Mouse (Mus musculus): ENCODE measurements at regions not wholly inside any gene's neighbourhood (a gene's known extent, or its start where the extent isn't known, plus 50 kb on each side); places are given as distances from the start of the nearest gene placed in this dataset.

DNA sequence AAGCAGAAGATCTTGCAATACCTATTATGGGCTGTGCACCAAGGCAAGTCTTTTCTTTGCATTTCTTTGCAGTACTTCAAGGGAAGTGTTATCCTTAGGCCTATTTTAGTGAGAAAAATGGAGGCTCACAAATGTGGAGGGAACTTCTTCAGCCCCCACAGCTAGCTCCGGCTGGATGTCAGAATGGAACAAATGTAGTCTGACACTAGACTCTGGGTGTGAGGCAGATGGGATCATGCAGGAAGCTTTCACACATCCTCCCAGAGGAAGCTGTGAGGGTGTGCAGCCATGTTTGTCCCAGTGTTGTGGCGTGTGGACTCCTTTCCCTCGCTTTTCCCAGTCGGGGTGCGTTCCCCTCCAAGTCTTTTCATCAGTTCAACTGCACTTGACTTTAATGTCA, 268.0 kb downstream of the Gm11011 start:
- no peak for ATAC-seq (ENCODE audit: insufficient read depth, low FRiP score)
- Histone ChIP-seq H3K27me3 (ENCODE audit: control insufficient read depth, insufficient read depth, low read length) (no peaks in the 10 kb centered on the region), H3K4me3 (replicated peaks; ENCODE audit: low read length) (no peak overlapping the region), H3K4me1 (ENCODE audit: control insufficient read depth, insufficient read depth, low read length) (no peaks in the 10 kb centered on the region), H3K4me2 (ENCODE audit: low read depth, low read length) (no peak overlapping the region), H3K9ac (ENCODE audit: low read length) (no peak overlapping the region), H3K9me3 (replicated peaks; ENCODE audit: control insufficient read depth, low read length) (no peaks in the 10 kb centered on the region), H3K36me3 (ENCODE audit: control insufficient read depth, insufficient read depth, low read length) (no peaks in the 10 kb centered on the region), H3K27ac (ENCODE audit: low read length) (no peak overlapping the region)
- 81% methylated on average over 5 of the region's 5 CpGs for WGBS

DNA sequence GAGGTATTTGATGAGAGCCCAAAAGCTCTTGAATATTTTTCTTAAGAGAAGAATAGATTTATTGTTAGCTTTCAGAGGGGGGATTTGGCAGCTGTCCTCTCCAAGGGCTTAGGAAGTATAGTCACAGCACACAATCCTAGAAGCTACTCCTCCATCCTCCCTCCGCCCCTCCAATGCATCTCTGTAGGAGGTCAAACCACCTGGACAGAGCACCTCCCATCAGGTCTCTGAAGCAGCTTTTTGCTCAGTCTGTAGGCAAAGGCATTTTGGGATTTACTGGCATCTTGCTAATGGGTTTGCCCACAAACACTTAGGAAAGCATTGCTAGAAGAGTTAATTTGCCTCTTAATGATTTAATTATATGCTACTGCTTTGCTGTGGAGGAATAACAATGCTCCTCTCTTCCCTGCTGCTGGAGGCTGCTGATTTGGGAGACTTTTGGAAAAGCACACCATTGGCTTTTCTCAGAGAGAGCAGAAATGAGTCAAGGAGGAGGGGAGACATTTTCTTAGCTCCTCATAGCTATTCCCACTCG, 273.1 kb downstream of the Gm11011 start:
- Histone ChIP-seq H3K9ac (ENCODE audit: low read length) (no peak overlapping the region), H3K36me3 (ENCODE audit: control insufficient read depth, insufficient read depth, low read length) (no peaks in the 10 kb centered on the region), H3K4me1 (ENCODE audit: control insufficient read depth, insufficient read depth, low read length) (no peaks in the 10 kb centered on the region), H3K9me3 (replicated peaks; ENCODE audit: control insufficient read depth, low read length) (no peaks in the 10 kb centered on the region), H3K27ac (ENCODE audit: low read length) (no peak overlapping the region), H3K27me3 (ENCODE audit: control insufficient read depth, insufficient read depth, low read length) (no peaks in the 10 kb centered on the region), H3K4me3 (replicated peaks; ENCODE audit: low read length) (no peak overlapping the region), H3K4me2 (ENCODE audit: low read depth, low read length) (no peak overlapping the region)
- 39% methylated on average over 2 of the region's 2 CpGs for WGBS
- ATAC-seq (ENCODE audit: insufficient read depth, low FRiP score), result no peak

DNA sequence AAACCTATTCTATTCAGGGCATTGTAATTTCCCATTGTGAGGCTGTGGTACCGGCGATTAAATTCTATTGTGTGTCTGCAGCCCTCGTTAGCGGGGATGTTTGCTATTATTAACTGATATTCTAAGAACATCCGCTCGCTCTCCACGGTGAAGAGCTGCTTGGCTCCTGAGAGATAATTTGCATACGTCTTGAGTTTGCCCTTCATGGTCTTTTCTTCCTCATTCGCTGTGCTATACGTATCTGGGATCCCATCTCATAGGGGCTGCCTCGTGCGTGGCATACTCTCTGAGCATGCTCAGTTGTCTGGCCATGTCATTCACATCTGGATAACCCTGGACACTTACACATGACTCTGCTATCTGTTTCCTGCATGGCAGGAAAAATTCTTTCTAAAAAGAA, 275.7 kb downstream of the Gm11011 start:
- no peak overlapping the region for H3K4me3 ChIP-seq (replicated peaks; ENCODE audit: low read length)
- no peaks in the 10 kb centered on the region for H3K9me3 ChIP-seq (replicated peaks; ENCODE audit: control insufficient read depth, low read length)
- H3K27ac ChIP-seq (ENCODE audit: low read length), result no peak overlapping the region
- H3K9ac ChIP-seq (ENCODE audit: low read length), result no peak overlapping the region
- no peaks in the 10 kb centered on the region for H3K4me1 ChIP-seq (ENCODE audit: control insufficient read depth, insufficient read depth, low read length)
- no peaks in the 10 kb centered on the region for H3K36me3 ChIP-seq (ENCODE audit: control insufficient read depth, insufficient read depth, low read length)
- WGBS, result 70% methylated on average over 12 of the region's 12 CpGs
- H3K27me3 ChIP-seq (ENCODE audit: control insufficient read depth, insufficient read depth, low read length), result no peaks in the 10 kb centered on the region
- H3K4me2 ChIP-seq (ENCODE audit: low read depth, low read length), result no peak overlapping the region
- ATAC-seq (ENCODE audit: insufficient read depth, low FRiP score), result no peak

GRCm38 (mm10) chr2:169311356-169311755, 276.2 kb downstream of the Gm11011 start:
- WGBS, result 61% methylated on average over 4 of the region's 4 CpGs
- Histone ChIP-seq H3K27ac (ENCODE audit: low read length) (no peak overlapping the region), H3K9ac (ENCODE audit: low read length) (no peak overlapping the region), H3K4me3 (replicated peaks; ENCODE audit: low read length) (no peak overlapping the region), H3K36me3 (ENCODE audit: control insufficient read depth, insufficient read depth, low read length) (no peaks in the 10 kb centered on the region), H3K4me1 (ENCODE audit: control insufficient read depth, insufficient read depth, low read length) (no peaks in the 10 kb centered on the region), H3K9me3 (replicated peaks; ENCODE audit: control insufficient read depth, low read length) (no peaks in the 10 kb centered on the region), H3K4me2 (ENCODE audit: low read depth, low read length) (no peak overlapping the region), H3K27me3 (ENCODE audit: control insufficient read depth, insufficient read depth, low read length) (no peaks in the 10 kb centered on the region)
- ATAC-seq (ENCODE audit: insufficient read depth, low FRiP score), result no peak

DNA sequence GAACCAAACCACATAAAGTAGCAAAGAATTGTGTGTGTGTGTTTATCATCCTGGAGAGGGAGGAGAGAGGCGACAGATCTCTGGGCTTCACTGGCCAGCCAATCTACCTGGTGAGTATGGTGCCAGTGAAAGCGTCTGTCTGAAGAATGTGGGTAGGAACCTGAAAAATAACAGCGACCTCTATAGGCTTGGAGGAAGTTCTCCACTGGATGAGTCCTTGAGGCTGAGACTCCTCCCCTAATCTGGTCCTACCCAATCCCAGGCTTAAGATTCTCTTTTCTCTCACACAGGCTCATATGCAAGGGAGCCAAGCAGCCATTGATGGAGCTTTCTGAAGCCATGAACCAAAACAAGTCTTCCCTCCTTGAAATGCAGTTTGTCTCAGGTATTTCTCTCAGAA, 283.2 kb downstream of the Gm11011 start:
- H3K27ac ChIP-seq (ENCODE audit: low read length), result no peak overlapping the region
- H3K4me3 ChIP-seq (replicated peaks; ENCODE audit: low read length), result no peak overlapping the region
- no peak overlapping the region for H3K9ac ChIP-seq (ENCODE audit: low read length)
- H3K9me3 ChIP-seq (replicated peaks; ENCODE audit: control insufficient read depth, low read length), result no peaks in the 10 kb centered on the region
- no peak overlapping the region for H3K4me2 ChIP-seq (ENCODE audit: low read depth, low read length)
- WGBS, result 89% methylated on average over 3 of the region's 3 CpGs
- H3K27me3 ChIP-seq (ENCODE audit: control insufficient read depth, insufficient read depth, low read length), result no peaks in the 10 kb centered on the region
- ATAC-seq (ENCODE audit: insufficient read depth, low FRiP score), result no peak
- no peaks in the 10 kb centered on the region for H3K36me3 ChIP-seq (ENCODE audit: control insufficient read depth, insufficient read depth, low read length)
- no peaks in the 10 kb centered on the region for H3K4me1 ChIP-seq (ENCODE audit: control insufficient read depth, insufficient read depth, low read length)

DNA sequence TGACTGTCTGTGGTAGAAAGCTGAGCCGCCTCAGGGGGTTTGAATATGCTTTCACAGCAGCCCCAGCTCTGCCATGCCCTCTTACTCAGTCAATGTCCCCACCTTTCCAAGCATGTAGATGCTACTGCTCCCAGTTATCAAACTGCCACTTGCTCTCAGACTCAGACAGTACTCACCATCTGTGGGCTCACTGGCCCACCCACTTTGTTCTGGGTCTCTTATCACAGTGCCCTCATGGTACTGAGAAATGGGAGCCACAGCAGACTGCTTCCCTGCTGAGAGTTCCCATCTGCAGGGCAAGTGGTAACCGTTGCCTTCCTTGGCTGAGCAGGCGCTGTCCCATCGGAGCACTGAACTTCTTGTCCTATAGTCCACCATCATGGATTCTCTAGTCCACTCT, 286.6 kb downstream of the Gm11011 start:
- WGBS, result 89% methylated on average over 4 of the region's 4 CpGs
- Histone ChIP-seq H3K4me3 (replicated peaks; ENCODE audit: low read length) (no peak overlapping the region), H3K36me3 (ENCODE audit: control insufficient read depth, insufficient read depth, low read length) (no peaks in the 10 kb centered on the region), H3K4me2 (ENCODE audit: low read depth, low read length) (no peak overlapping the region), H3K27me3 (ENCODE audit: control insufficient read depth, insufficient read depth, low read length) (no peaks in the 10 kb centered on the region), H3K27ac (ENCODE audit: low read length) (no peak overlapping the region), H3K9me3 (replicated peaks; ENCODE audit: control insufficient read depth, low read length) (no peaks in the 10 kb centered on the region), H3K4me1 (ENCODE audit: control insufficient read depth, insufficient read depth, low read length) (no peaks in the 10 kb centered on the region; the same call in 1 of the 2 replicates), H3K9ac (ENCODE audit: low read length) (no peak overlapping the region)
- no peak for ATAC-seq (ENCODE audit: insufficient read depth, low FRiP score)

DNA sequence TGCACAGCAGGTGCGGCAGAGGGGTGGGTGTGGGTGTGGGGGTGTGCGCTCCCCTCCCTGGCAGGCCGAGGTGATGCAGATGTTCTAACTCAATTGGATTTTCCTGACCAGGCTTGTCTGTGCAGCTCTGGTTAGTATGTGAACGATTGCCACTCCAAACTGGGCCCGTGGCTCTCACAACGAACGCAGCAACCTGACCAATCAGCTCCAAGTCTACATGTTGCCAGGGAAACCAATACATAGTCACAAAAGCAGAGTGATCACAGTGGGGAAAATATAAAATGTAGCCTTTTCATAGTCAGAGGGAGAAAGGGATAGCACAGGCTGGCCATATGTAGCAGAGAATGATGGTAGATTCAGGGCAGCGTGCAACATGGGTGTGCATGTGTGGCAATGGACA, 287.1 kb downstream of the Gm11011 start:
- Histone ChIP-seq H3K9ac (ENCODE audit: low read length) (no peak overlapping the region), H3K27me3 (ENCODE audit: control insufficient read depth, insufficient read depth, low read length) (no peaks in the 10 kb centered on the region), H3K4me3 (replicated peaks; ENCODE audit: low read length) (no peak overlapping the region), H3K9me3 (replicated peaks; ENCODE audit: control insufficient read depth, low read length) (no peaks in the 10 kb centered on the region), H3K36me3 (ENCODE audit: control insufficient read depth, insufficient read depth, low read length) (no peaks in the 10 kb centered on the region), H3K27ac (ENCODE audit: low read length) (no peak overlapping the region), H3K4me2 (ENCODE audit: low read depth, low read length) (no peak overlapping the region), H3K4me1 (ENCODE audit: control insufficient read depth, insufficient read depth, low read length) (no peaks in the 10 kb centered on the region; the same call in 1 of the 2 replicates)
- ATAC-seq (ENCODE audit: insufficient read depth, low FRiP score), result no peak
- 85% methylated on average over 8 of the region's 8 CpGs for WGBS

GRCm38 (mm10) chr2:169297841-169298627, 289.5 kb downstream of the Gm11011 start:
- peak; percentile 74 for ATAC-seq (ENCODE audit: insufficient read depth, low FRiP score)
- Histone ChIP-seq H3K9me3 (replicated peaks; ENCODE audit: control insufficient read depth, low read length) (no peaks in the 10 kb centered on the region), H3K9ac (ENCODE audit: low read length) (peak overlapping the region; percentile 46; the same call in 1 of the 2 replicates), H3K27me3 (ENCODE audit: control insufficient read depth, insufficient read depth, low read length) (no peaks in the 10 kb centered on the region), H3K4me1 (ENCODE audit: control insufficient read depth, insufficient read depth, low read length) (no peaks in the 10 kb centered on the region; the same call in 1 of the 2 replicates), H3K4me3 (replicated peaks; ENCODE audit: low read length) (peak overlapping the region; percentile 22), H3K36me3 (ENCODE audit: control insufficient read depth, insufficient read depth, low read length) (no peaks in the 10 kb centered on the region), H3K27ac (ENCODE audit: low read length) (no peak overlapping the region; the same call in 1 of the 2 replicates), H3K4me2 (ENCODE audit: low read depth, low read length) (peak overlapping the region; percentile 43)
- WGBS, result 18% methylated on average over 21 of the region's 21 CpGs

- Histone ChIP-seq H3K4me3 (replicated peaks; ENCODE audit: low read length) (no peak overlapping the region), H3K9ac (ENCODE audit: low read length) (no peak overlapping the region), H3K4me2 (ENCODE audit: low read depth, low read length) (no peak overlapping the region), H3K9me3 (replicated peaks; ENCODE audit: control insufficient read depth, low read length) (no peaks in the 10 kb centered on the region), H3K27ac (ENCODE audit: low read length) (no peak overlapping the region), H3K4me1 (ENCODE audit: control insufficient read depth, insufficient read depth, low read length) (no peaks in the 10 kb centered on the region; the same call in 1 of the 2 replicates), H3K27me3 (ENCODE audit: control insufficient read depth, insufficient read depth, low read length) (no peaks in the 10 kb centered on the region), H3K36me3 (ENCODE audit: control insufficient read depth, insufficient read depth, low read length) (no peaks in the 10 kb centered on the region)
- 48% methylated on average over 4 of the region's 4 CpGs for WGBS
- no peak for ATAC-seq (ENCODE audit: insufficient read depth, low FRiP score)
Measured at GRCm38 (mm10) chr2:169297226-169297625, 290.3 kb downstream of the Gm11011 start.

All from stomach, embryonic 16.5 days (tissue).